Mouse (Mus musculus): ENCODE measurements around the gene Ttc28. TPM values are rescaled to one million over a fixed set of nuclear protein-coding genes. Genes with fewer than 3 reads are reported as not detected.
A peak's percentile ranks its signal among the peaks of the same experiment; 100 is the strongest.
"Not testable (repeated sequence)": the region's sequence is repeated elsewhere in the genome, so short reads cannot be mapped to it uniquely, and the experiment has no call there.

Ttc28 gene
- polyA plus RNA-seq, 1 experiment from 2014 or later: 0.95 TPM

DNA sequence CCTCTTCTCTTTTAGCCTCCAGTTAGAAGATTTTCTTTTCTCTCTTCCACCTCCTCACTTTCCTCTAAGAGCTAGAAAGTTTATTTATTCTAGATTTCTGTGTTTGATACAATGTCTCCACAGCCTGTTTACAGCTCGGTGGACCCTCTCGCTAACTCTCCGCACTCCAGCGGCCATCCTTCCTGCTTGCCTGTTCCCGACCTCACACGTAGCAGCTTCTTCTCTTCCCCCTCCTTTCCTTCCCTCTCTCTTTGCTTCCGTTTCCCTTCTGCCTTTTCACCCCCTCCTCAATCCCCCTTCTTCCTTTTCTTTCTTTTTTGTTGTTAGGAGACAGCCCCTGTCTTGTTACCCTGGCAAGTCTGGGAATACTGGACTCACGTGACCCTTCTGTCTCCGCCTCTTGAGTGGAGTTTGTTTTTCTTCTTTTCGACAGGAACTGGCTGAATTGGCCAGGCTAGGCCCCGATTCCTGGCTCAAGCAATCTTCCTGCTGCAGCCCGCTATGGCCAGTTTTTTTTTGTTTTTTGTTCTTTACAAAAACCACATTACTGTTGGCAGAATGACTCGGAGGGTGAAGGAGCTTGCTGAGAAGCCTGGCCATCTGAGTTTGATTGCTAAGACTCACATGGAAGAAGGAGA is 20.5 kb upstream of the Ttc28 start:
- DNase-seq: no peak
- Histone ChIP-seq H3K9ac (no peak overlapping the region), H3K27me3 (no peaks in the 10 kb centered on the region), H3K36me3 (peaks cover 96% of the 10 kb centered on the region), H3K27ac (no peak overlapping the region), H3K4me2 (no peak overlapping the region), H3K9me3 (replicated peaks) (no peaks in the 10 kb centered on the region), H3K4me3 (replicated peaks) (no peak overlapping the region), H3K4me1 (replicated peaks) (no peaks in the 10 kb centered on the region; the same call in 1 of the 2 replicates)
- no peak for ATAC-seq (ENCODE audit: low read depth)
- WGBS (ENCODE audit: insufficient replicate concordance): 69% methylated on average over 13 of the region's 13 CpGs

GRCm38 (mm10) chr5:110860445-110860844 is 19.2 kb upstream of the Ttc28 start:
- Histone ChIP-seq H3K4me3 (replicated peaks) (no peak overlapping the region), H3K36me3 (peaks cover 94% of the 10 kb centered on the region), H3K4me1 (replicated peaks) (no peaks in the 10 kb centered on the region; the same call in 1 of the 2 replicates), H3K9ac (no peak overlapping the region), H3K4me2 (no peak overlapping the region), H3K27ac (no peak overlapping the region), H3K27me3 (no peaks in the 10 kb centered on the region), H3K9me3 (replicated peaks) (no peaks in the 10 kb centered on the region)
- DNase-seq (no peak), ATAC-seq (ENCODE audit: low read depth) (no peak)
- 79% methylated on average over 5 of the region's 5 CpGs for WGBS (ENCODE audit: insufficient replicate concordance)

DNA sequence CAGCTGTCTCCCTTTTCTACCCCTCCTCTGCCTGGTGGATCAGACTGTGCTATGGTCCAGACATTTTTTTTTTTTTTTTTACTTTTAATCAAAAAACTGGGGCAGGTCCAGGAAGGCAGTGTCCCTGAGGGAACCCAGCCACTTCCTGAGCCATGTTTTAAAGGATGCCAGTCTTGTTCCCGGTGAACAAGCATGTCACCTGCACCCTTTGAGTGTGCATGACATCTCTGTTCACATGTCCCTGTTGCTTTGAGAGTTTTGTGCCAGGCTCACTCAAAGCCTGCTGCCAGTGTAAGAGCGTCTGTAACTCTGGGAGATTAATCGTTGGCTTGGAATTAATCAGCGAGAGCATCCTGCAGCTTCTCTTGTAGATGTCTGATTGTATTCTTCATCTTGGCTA is 11.1 kb upstream of the Ttc28 start:
- H3K4me3 ChIP-seq (replicated peaks): no peak overlapping the region
- H3K27ac ChIP-seq: no peak overlapping the region
- ATAC-seq (ENCODE audit: low read depth) (no peak), DNase-seq (no peak)
- no peaks in the 10 kb centered on the region for H3K9me3 ChIP-seq (replicated peaks)
- H3K27me3 ChIP-seq: no peaks in the 10 kb centered on the region
- no peak overlapping the region for H3K4me2 ChIP-seq
- H3K36me3 ChIP-seq: peaks cover 92% of the 10 kb centered on the region
- no peak overlapping the region for H3K9ac ChIP-seq
- WGBS (ENCODE audit: insufficient replicate concordance): 81% methylated on average over 4 of the region's 4 CpGs
- no peaks in the 10 kb centered on the region for H3K4me1 ChIP-seq (replicated peaks)

GRCm38 (mm10) chr5:110869242-110869669 is 10.3 kb upstream of the Ttc28 start:
- no peak overlapping the region for H3K27ac ChIP-seq
- no peaks in the 10 kb centered on the region for H3K9me3 ChIP-seq (replicated peaks)
- H3K4me2 ChIP-seq: no peak overlapping the region
- H3K4me3 ChIP-seq (replicated peaks): no peak overlapping the region
- H3K4me1 ChIP-seq (replicated peaks): 0 out of 2 replicates have a peak, but pooled peaks cover 4% of the 10 kb centered on the region
- H3K36me3 ChIP-seq: peaks cover 92% of the 10 kb centered on the region
- 69% methylated on average over 8 of the region's 8 CpGs for WGBS (ENCODE audit: insufficient replicate concordance)
- no peaks in the 10 kb centered on the region for H3K27me3 ChIP-seq
- no peak overlapping the region for H3K9ac ChIP-seq
- DNase-seq: no peak
- ATAC-seq (ENCODE audit: low read depth): no peak

- peaks cover 76% of the 10 kb centered on the region for H3K36me3 ChIP-seq
- no peak overlapping the region for H3K27ac ChIP-seq
- H3K9ac ChIP-seq: no peak overlapping the region
- no peak overlapping the region for H3K4me3 ChIP-seq (replicated peaks)
- H3K4me1 ChIP-seq (replicated peaks): peaks cover 15% of the 10 kb centered on the region
- no peaks in the 10 kb centered on the region for H3K27me3 ChIP-seq
- ATAC-seq (ENCODE audit: low read depth): no peak
- WGBS (ENCODE audit: insufficient replicate concordance): 90% methylated on average over 6 of the region's 6 CpGs
- DNase-seq: no peak
- no peak overlapping the region for H3K4me2 ChIP-seq
- H3K9me3 ChIP-seq (replicated peaks): no peaks in the 10 kb centered on the region
Measured at GRCm38 (mm10) chr5:110873160-110873559, 6.4 kb upstream of the Ttc28 start.

GRCm38 (mm10) chr5:110874711-110875110 is 4.9 kb upstream of the Ttc28 start:
- H3K9ac ChIP-seq: no peak overlapping the region
- DNase-seq (no peak), ATAC-seq (ENCODE audit: low read depth) (no peak)

DNA sequence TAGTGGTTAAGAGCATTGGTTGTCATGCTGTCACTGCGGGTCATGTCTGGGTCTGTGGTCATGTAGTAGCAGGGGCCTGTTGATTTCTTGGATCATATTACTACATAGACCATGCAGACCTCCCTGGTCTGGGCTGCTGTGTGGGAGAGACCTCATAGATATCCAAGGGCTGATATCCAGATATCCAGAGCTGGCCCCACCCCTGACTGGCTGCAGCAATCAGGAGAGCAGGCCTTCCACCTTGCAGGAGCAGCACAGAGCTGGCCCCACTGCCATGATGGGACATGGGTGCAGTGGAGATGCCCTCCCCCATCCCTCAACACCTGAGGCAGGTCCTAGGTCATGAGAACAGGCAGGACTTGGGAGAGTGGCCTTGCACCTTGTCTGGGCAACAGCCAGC is 4.3 kb upstream of the Ttc28 start:
- H3K27ac ChIP-seq: no peak overlapping the region
- DNase-seq (no peak), ATAC-seq (ENCODE audit: low read depth) (peak; percentile 54)
- H3K9ac ChIP-seq: no peak overlapping the region; the same call in 1 of the 2 replicates
- 94% methylated on average over 1 of the region's 1 CpGs for WGBS (ENCODE audit: insufficient replicate concordance)
- peaks cover 56% of the 10 kb centered on the region for H3K36me3 ChIP-seq
- H3K4me3 ChIP-seq (replicated peaks): no peak overlapping the region
- no peak overlapping the region for H3K4me2 ChIP-seq
- H3K27me3 ChIP-seq: no peaks in the 10 kb centered on the region
- peaks cover 25% of the 10 kb centered on the region for H3K4me1 ChIP-seq (replicated peaks)
- no peaks in the 10 kb centered on the region for H3K9me3 ChIP-seq (replicated peaks)

More at GRCm38 (mm10) chr5:110874711-110875110, 4.9 kb upstream of the Ttc28 start:
- no peaks in the 10 kb centered on the region for H3K9me3 ChIP-seq (replicated peaks)
- H3K27me3 ChIP-seq: no peaks in the 10 kb centered on the region
- H3K4me3 ChIP-seq (replicated peaks): no peak overlapping the region
- no peak overlapping the region for H3K27ac ChIP-seq
- peaks cover 20% of the 10 kb centered on the region for H3K4me1 ChIP-seq (replicated peaks)
- peaks cover 61% of the 10 kb centered on the region for H3K36me3 ChIP-seq
- H3K4me2 ChIP-seq: no peak overlapping the region

GRCm38 (mm10) chr5:110877666-110878505 is 1.7 kb upstream of the Ttc28 start:
- H3K4me2 ChIP-seq: no peak overlapping the region
- WGBS (ENCODE audit: insufficient replicate concordance): 90% methylated on average over 5 of the region's 5 CpGs

GRCm38 (mm10) chr5:110878526-110878925 is 1.1 kb upstream of the Ttc28 start:
- H3K9me3 ChIP-seq (replicated peaks); H3K27me3 ChIP-seq; ATAC-seq (ENCODE audit: low read depth); H3K4me3 ChIP-seq (replicated peaks); DNase-seq; H3K4me2 ChIP-seq; H3K9ac ChIP-seq; H3K27ac ChIP-seq: not testable (repeated sequence)
- peaks cover 23% of the 10 kb centered on the region for H3K36me3 ChIP-seq
- H3K4me1 ChIP-seq (replicated peaks): peaks cover 31% of the 10 kb centered on the region
- 88% methylated on average over 1 of the region's 1 CpGs for WGBS (ENCODE audit: insufficient replicate concordance)

More at GRCm38 (mm10) chr5:110877666-110878505, 1.7 kb upstream of the Ttc28 start:
- H3K9ac ChIP-seq: no peak overlapping the region
- no peak for ATAC-seq (ENCODE audit: low read depth)
- DNase-seq: no peak
- no peaks in the 10 kb centered on the region for H3K9me3 ChIP-seq (replicated peaks)
- peaks cover 30% of the 10 kb centered on the region for H3K36me3 ChIP-seq
- peaks cover 31% of the 10 kb centered on the region for H3K4me1 ChIP-seq (replicated peaks)
- H3K27me3 ChIP-seq: no peaks in the 10 kb centered on the region
- H3K4me3 ChIP-seq (replicated peaks): no peak overlapping the region
- H3K27ac ChIP-seq: no peak overlapping the region

- Histone ChIP-seq H3K4me3 (replicated peaks) (peak overlapping the region; percentile 79), H3K27me3 (no peaks in the 10 kb centered on the region), H3K36me3 (peaks cover 18% of the 10 kb centered on the region), H3K9ac (peak overlapping the region; percentile 86), H3K9me3 (replicated peaks) (no peaks in the 10 kb centered on the region), H3K27ac (no peak overlapping the region), H3K4me2 (peak overlapping the region; percentile 96), H3K4me1 (replicated peaks) (peaks cover 28% of the 10 kb centered on the region)
- no peak for DNase-seq
- ATAC-seq (ENCODE audit: low read depth): no peak; the same call in 1 of the 2 replicates
- 63% methylated on average over 7 of the region's 7 CpGs for WGBS (ENCODE audit: insufficient replicate concordance)
Measured at GRCm38 (mm10) chr5:110879042-110879441, 561 bp upstream of the Ttc28 start.

GRCm38 (mm10) chr5:110888596-110888995 is 9.0 kb downstream of the Ttc28 start:
- no peaks in the 10 kb centered on the region for H3K4me1 ChIP-seq (replicated peaks)
- peaks cover 6% of the 10 kb centered on the region; the same call in 1 of the 2 replicates for H3K36me3 ChIP-seq
- H3K9ac ChIP-seq: no peak overlapping the region
- no peak overlapping the region for H3K4me2 ChIP-seq
- H3K9me3 ChIP-seq (replicated peaks): no peaks in the 10 kb centered on the region
- H3K4me3 ChIP-seq (replicated peaks): no peak overlapping the region
- H3K27me3 ChIP-seq: no peaks in the 10 kb centered on the region
- ATAC-seq (ENCODE audit: low read depth) (no peak), DNase-seq (no peak)
- no peak overlapping the region for H3K27ac ChIP-seq
- WGBS (ENCODE audit: insufficient replicate concordance): 77% methylated on average over 4 of the region's 4 CpGs
